Mouse (Mus musculus): ENCODE measurements around the gene Cacnb4.

- TF ChIP-seq POLR2A (IDR thresholded peaks at IDR 0.05; ENCODE audit: insufficient read depth, low read depth, low read length) (no peak), CTCF (IDR thresholded peaks at IDR 0.05; ENCODE audit: insufficient read depth, low read depth, low read length) (no peak)
These were observed 73.2 kb downstream of the Cacnb4 start for GRCm38 (mm10) chr2:52603421-52603820.

All from olfactory bulb, adult 2 months (tissue).